Mouse (Mus musculus) neutrophil, adult 5-6 weeks (primary cell): ENCODE data around the gene Ptpre. TPM values are rescaled to one million over a fixed set of nuclear protein-coding genes. Genes with fewer than 3 reads are reported as not detected.

Experiments used
- total RNA-seq: library from RNA; stranded (forward); fragments of 200-1000 nt; gene quantifications from 2 replicates; pipeline ENCODE4 v1.2.3, GENCODE M21; 2017

Gene Ptpre
- total RNA-seq, 1 experiment from 2014 or later, result 113 TPM

Other genes starting within 250 kb of the Ptpre start
- gene Foxi2, start 127.2 kb upstream of the Ptpre start, total RNA-seq, result not detected in 2 replicates
- gene Clrn3, start 8.8 kb upstream of the Ptpre start, total RNA-seq, result not detected in 2 replicates
- gene Mki67, start 178.9 kb downstream of the Ptpre start, total RNA-seq, result 2.2 and 2.7 TPM in 2 replicates